Comparison of ENCODE assay signal across 19 mouse cellular contexts in the genomic region with DNA sequence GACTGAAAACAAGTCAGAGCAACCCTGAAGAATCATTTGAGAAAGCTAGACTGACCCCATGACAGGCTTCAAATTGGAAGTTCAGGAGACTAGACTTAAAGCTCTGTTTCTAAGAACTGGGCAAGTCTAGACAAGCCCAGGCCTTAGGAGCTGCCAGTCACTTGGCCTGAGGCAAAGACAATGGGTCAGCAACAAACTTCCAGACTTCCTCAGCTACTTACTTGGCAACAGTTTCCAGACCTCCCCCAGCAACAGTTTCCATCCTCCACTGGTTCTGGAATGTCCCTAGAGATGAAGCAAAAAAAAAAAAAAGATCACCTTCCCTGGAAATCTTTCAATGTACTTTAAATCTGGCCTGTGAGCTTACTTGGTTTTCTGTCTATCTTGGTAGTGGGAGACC.
"Had no signal": no experiment of that assay in that cellular context is flagged by ENCODE, and none has a peak within 500 bp of the region (broad histone marks: within the 10 kb centered on the region; RNA-seq: fewer than 3 reads in every experiment).

No protein-coding gene starts in this region.

- DNase-seq: lung, adult 18-20 months; lung, embryonic 14.5 days; lung, postnatal 10 days; lung, postnatal 4 days; midbrain, embryonic 14.5 days; retina, postnatal 1 day; right cerebral cortex, adult 18-20 months; right cerebral cortex, postnatal 25 days; thymus, adult 2 months; thymus, postnatal 25 days; thymus, postnatal 4 days had no signal

- H3K27ac ChIP-seq: midbrain, embryonic 10.5 days; midbrain, embryonic 12.5 days; neural tube, embryonic 13.5 days; neural tube, embryonic 15.5 days; stomach, embryonic 15.5 days; stomach, postnatal 0 days had no signal

- H3K27me3 ChIP-seq: midbrain, embryonic 12.5 days; neural tube, embryonic 13.5 days; neural tube, embryonic 15.5 days; stomach, embryonic 15.5 days had no signal

- H3K9ac ChIP-seq: lung, embryonic 14.5 days; midbrain, embryonic 12.5 days; neural tube, embryonic 13.5 days; neural tube, embryonic 15.5 days; stomach, embryonic 15.5 days had no signal

- H3K4me3 ChIP-seq: midbrain, embryonic 10.5 days; midbrain, embryonic 12.5 days; myocyte; neural tube, embryonic 13.5 days; neural tube, embryonic 15.5 days; stomach, embryonic 15.5 days had no signal

- ATAC-seq: midbrain, embryonic 16.5 days had no signal

- H3K4me1 ChIP-seq: midbrain, embryonic 10.5 days; midbrain, embryonic 12.5 days; neural tube, embryonic 13.5 days; neural tube, embryonic 15.5 days; stomach, embryonic 15.5 days had no signal

- H3K9me3 ChIP-seq: midbrain, embryonic 12.5 days; neural tube, embryonic 13.5 days; neural tube, embryonic 15.5 days; stomach, embryonic 15.5 days had no signal

- H3K36me3 ChIP-seq: midbrain, embryonic 10.5 days; midbrain, embryonic 12.5 days; neural tube, embryonic 13.5 days; neural tube, embryonic 15.5 days; stomach, embryonic 15.5 days had no signal

- H3K4me2 ChIP-seq: lung, embryonic 14.5 days; midbrain, embryonic 12.5 days; neural tube, embryonic 13.5 days; neural tube, embryonic 15.5 days; stomach, embryonic 15.5 days had no signal
